Mouse (Mus musculus) brain, embryonic 14.5 days (tissue): ENCODE measurements at regions not wholly inside any gene's neighbourhood (a gene's known extent, or its start where the extent isn't known, plus 50 kb on each side); places are given as distances from the start of the nearest gene placed in this dataset.
"Not testable (repeated sequence)": the region's sequence is repeated elsewhere in the genome, so short reads cannot be mapped to it uniquely, and the experiment has no call there.

Source experiments
- DNase-seq: peaks from one replicate; pipeline ENCODE4 v3.0.0-alpha.2; 2011; ENCODE audit warnings: low read depth
- CTCF ChIP-seq: fragments of 200-500 bp; IDR thresholded peaks from 2 replicates; pipeline ENCODE4 v1.5.1; 2012; ENCODE audit warnings: inconsistent platforms, mild to moderate bottlenecking, moderate library complexity, borderline replicate concordance; ENCODE audit not compliant: insufficient read depth, insufficient read length; ENCODE audit errors: extremely low read depth
- POLR2A ChIP-seq: fragments of 200-500 bp; IDR thresholded peaks from 2 replicates; pipeline ENCODE4 v1.6.1; 2012; ENCODE audit warnings: mild to moderate bottlenecking, inconsistent platforms, borderline replicate concordance; ENCODE audit not compliant: poor library complexity, insufficient read depth, insufficient read length, severe bottlenecking; ENCODE audit errors: extremely low read depth

DNA sequence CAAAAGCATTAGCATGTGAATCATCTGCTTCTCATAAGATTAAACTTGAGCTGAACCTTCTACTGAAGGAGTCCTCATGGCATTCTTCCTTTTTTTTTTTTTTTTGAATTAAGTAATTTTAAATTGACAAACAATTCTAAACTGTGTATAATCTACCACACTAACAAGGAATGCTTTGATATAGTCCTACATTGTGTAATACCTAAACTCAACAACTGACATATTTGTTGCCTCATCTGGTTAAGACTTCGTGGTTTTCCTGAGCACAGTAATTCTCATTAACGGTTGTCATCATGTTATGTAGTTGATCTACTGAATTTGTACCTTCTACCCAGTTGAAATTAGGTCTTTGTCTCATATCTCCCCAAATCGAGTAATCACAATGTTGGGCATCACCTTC is 83.9 kb upstream of the Hcrtr2 start:
- no peak for DNase-seq
- no peak for TF ChIP-seq CTCF
- no peak for TF ChIP-seq POLR2A

GRCm38 (mm10) chr9:76401897-76402670 is 78.4 kb upstream of the Hcrtr2 start:
- DNase-seq: not testable (repeated sequence)

- TF ChIP-seq POLR2A (no peak), CTCF (no peak)
- DNase-seq: no peak
Measured at GRCm38 (mm10) chr9:76400900-76401299, 77.2 kb upstream of the Hcrtr2 start.

- DNase-seq: no peak
- no peak for TF ChIP-seq POLR2A
- no peak for TF ChIP-seq CTCF
Measured at GRCm38 (mm10) chr9:76393763-76394162, 70.1 kb upstream of the Hcrtr2 start.

GRCm38 (mm10) chr9:76390839-76391238 is 67.2 kb upstream of the Hcrtr2 start:
- no peak for TF ChIP-seq POLR2A
- peak; percentile 56; the same call in 1 of the 2 replicates for TF ChIP-seq CTCF
- peak; percentile 61 for DNase-seq
